Mouse (Mus musculus) myocyte (in vitro differentiated cells): ENCODE results near the gene Axin2.

Experiments
- E2F4 ChIP-seq: IDR thresholded peaks from one replicate; pipeline ENCODE4 v1.6.1; 2011; ENCODE audit warnings: mild to moderate bottlenecking, control low read depth, moderate library complexity; ENCODE audit not compliant: insufficient read depth
- MYOG ChIP-seq, 3 experiments: IDR thresholded peaks; one replicate each; pipeline ENCODE4 v1.6.1; 2011; ENCODE audit warnings: control low read depth in 2 of 3, low read depth in 2 of 3, mild to moderate bottlenecking in 2 of 3; ENCODE audit not compliant: insufficient read length in 2 of 3, control insufficient read depth in 1 of 3, insufficient read depth in 1 of 3
- POLR2A ChIP-seq: IDR thresholded peaks from one replicate; pipeline ENCODE4 v1.6.1; 2011; ENCODE audit warnings: low read depth, mild to moderate bottlenecking, control low read depth, moderate library complexity; ENCODE audit not compliant: insufficient read length

- TF ChIP-seq MYOG (IDR thresholded peaks at IDR 0.05; ENCODE audit: control insufficient read depth in 1 of 3, insufficient read depth in 1 of 3, insufficient read length in 2 of 3, low read depth in 2 of 3) (no peak), E2F4 (no peak), POLR2A (no peak)
These were observed 27.7 kb upstream of the Axin2 start for GRCm38 (mm10) chr11:108892406-108892805.
